Mouse (Mus musculus): Measurements from ENCODE around the gene Phactr3. TPM values are rescaled to one million over a fixed set of nuclear protein-coding genes. Genes with fewer than 3 reads are reported as not detected.
"Not testable (repeated sequence)": the region's sequence is repeated elsewhere in the genome, so short reads cannot be mapped to it uniquely, and the experiment has no call there.

The Phactr3 gene
- polyA plus RNA-seq, 1 experiment from 2014 or later = 0.39 TPM

DNA sequence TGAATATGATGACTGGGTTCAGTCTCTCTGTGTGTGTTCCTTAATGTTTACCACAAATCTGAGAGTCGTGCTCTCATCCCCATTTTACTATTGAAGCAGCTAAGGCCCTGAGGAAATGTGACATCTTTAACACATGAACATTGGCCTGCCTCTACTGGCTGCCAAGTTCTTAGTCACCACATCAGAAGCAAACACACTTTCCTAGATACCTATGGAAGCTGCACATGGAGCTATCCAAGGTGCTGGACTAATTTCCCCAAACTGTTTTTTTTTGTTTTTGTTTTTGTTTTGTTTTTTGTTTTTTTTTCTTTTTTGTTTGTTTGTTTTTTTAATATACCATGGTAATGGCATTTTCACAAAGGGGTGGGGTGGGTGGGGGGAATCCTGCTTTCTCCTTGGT, 211.2 kb downstream of the Phactr3 start:
- H3K27me3 ChIP-seq (ENCODE audit: insufficient read depth, low read length) = no peaks in the 10 kb centered on the region
- H3K27ac ChIP-seq = no peak overlapping the region
- DNase-seq (ENCODE audit: low spot score) = peak; percentile 55
- H3K9ac ChIP-seq (ENCODE audit: low read depth, low read length) = no peak overlapping the region
- 58% methylated on average over 1 of the region's 1 CpGs for WGBS
- no peak for TF ChIP-seq CTCF (IDR thresholded peaks at IDR 0.05; ENCODE audit: low read depth)
- no peaks in the 10 kb centered on the region for H3K36me3 ChIP-seq (ENCODE audit: insufficient read depth, low read length)
- H3K9me3 ChIP-seq (replicated peaks; ENCODE audit: low read length) = no peaks in the 10 kb centered on the region
- no peak overlapping the region for H3K4me2 ChIP-seq (ENCODE audit: low read length)
- no peaks in the 10 kb centered on the region for H3K4me1 ChIP-seq (replicated peaks; ENCODE audit: insufficient read depth, low read length)
- H3K4me3 ChIP-seq (replicated peaks; ENCODE audit: low read depth, low read length) = no peak overlapping the region
- ATAC-seq (replicated peaks; ENCODE audit: low FRiP score, low read depth) = no peak

DNA sequence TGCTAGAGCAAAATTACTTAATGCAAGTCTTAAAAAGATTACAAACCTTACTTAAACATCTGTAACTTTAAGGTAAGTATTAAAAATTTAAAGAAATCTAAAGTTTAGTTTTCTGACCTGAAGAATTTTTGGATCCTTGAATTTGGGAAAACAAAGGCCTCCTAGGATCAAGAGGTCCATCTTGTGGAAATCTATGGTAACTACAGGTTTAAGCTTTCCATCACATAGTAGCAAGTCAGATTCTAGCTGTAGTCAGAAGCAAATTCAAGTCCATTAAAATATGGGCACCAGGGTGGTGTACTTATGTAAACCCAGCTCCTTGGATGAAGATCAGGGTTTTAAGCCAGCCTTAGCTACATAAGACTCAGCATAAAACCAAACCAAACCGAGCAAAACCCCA, 219.1 kb downstream of the Phactr3 start:
- H3K27ac ChIP-seq = no peak overlapping the region
- no peaks in the 10 kb centered on the region for H3K27me3 ChIP-seq (ENCODE audit: insufficient read depth, low read length)
- no peak overlapping the region for H3K4me2 ChIP-seq (ENCODE audit: low read length)
- no peaks in the 10 kb centered on the region for H3K36me3 ChIP-seq (ENCODE audit: insufficient read depth, low read length)
- H3K4me1 ChIP-seq (replicated peaks; ENCODE audit: insufficient read depth, low read length) = no peaks in the 10 kb centered on the region
- ATAC-seq (replicated peaks; ENCODE audit: low FRiP score, low read depth) (no peak), DNase-seq (ENCODE audit: low spot score) (peak; percentile 14)
- no peak overlapping the region for H3K4me3 ChIP-seq (replicated peaks; ENCODE audit: low read depth, low read length)
- H3K9me3 ChIP-seq (replicated peaks; ENCODE audit: low read length) = no peaks in the 10 kb centered on the region
- H3K9ac ChIP-seq (ENCODE audit: low read depth, low read length) = no peak overlapping the region
- TF ChIP-seq CTCF (IDR thresholded peaks at IDR 0.05; ENCODE audit: low read depth) = peak; percentile 63
- WGBS = 33% methylated on average over 1 of the region's 1 CpGs

DNA sequence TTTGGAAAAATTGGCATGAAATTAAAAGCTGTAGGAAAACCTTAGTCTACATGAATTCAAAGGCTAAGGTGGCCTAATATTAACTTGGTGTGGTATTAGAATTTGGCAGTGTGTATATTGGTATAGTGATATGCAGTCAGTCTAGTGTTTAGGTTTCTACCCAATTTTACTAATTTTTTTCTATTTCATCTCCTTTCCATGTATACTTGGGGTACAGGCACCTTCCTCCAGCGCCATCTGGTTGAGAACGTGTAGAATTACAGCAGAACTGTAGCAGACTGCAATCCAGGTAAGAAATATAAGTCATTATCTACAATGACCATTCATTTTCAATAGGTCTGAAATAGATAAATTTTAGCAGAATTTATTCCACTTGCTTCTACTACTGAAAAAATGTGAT, 220.3 kb downstream of the Phactr3 start:
- Histone ChIP-seq H3K4me2 (ENCODE audit: low read length) (no peak overlapping the region), H3K9ac (ENCODE audit: low read depth, low read length) (no peak overlapping the region), H3K27ac (no peak overlapping the region), H3K27me3 (ENCODE audit: insufficient read depth, low read length) (no peaks in the 10 kb centered on the region), H3K36me3 (ENCODE audit: insufficient read depth, low read length) (no peaks in the 10 kb centered on the region), H3K4me3 (replicated peaks; ENCODE audit: low read depth, low read length) (no peak overlapping the region), H3K9me3 (replicated peaks; ENCODE audit: low read length) (no peaks in the 10 kb centered on the region), H3K4me1 (replicated peaks; ENCODE audit: insufficient read depth, low read length) (no peaks in the 10 kb centered on the region)
- 2% methylated on average over 2 of the region's 2 CpGs for whole genome bisulfite sequencing
- peak; percentile 60 for TF ChIP-seq CTCF (IDR thresholded peaks at IDR 0.05; ENCODE audit: low read depth)
- DNase-seq (ENCODE audit: low spot score) (peak; percentile 14), ATAC-seq (replicated peaks; ENCODE audit: low FRiP score, low read depth) (no peak)

DNA sequence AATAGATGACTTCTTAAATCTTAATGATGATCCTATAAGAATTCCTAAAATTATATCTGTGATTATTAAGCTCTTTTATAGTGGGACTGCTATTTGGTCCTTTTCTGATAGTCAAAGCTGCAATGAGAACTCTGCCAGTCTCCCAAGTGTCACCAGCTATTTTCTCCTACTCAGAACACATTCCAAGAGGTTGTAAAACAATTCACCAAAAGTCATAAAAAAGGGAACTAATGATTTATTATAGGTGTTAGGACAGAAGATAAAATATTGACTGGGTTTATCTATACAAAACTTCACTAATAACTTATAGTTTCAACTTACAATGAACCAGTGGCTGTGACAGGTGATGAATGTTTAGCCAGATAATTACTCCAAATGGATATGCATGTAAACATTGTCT, 223.3 kb downstream of the Phactr3 start:
- H3K27ac ChIP-seq; DNase-seq (ENCODE audit: low spot score); ATAC-seq (replicated peaks; ENCODE audit: low FRiP score, low read depth); H3K4me3 ChIP-seq (replicated peaks; ENCODE audit: low read depth, low read length); H3K9me3 ChIP-seq (replicated peaks; ENCODE audit: low read length); H3K9ac ChIP-seq (ENCODE audit: low read depth, low read length); H3K36me3 ChIP-seq (ENCODE audit: insufficient read depth, low read length); H3K27me3 ChIP-seq (ENCODE audit: insufficient read depth, low read length); H3K4me1 ChIP-seq (replicated peaks; ENCODE audit: insufficient read depth, low read length); H3K4me2 ChIP-seq (ENCODE audit: low read length): not testable (repeated sequence)

DNA sequence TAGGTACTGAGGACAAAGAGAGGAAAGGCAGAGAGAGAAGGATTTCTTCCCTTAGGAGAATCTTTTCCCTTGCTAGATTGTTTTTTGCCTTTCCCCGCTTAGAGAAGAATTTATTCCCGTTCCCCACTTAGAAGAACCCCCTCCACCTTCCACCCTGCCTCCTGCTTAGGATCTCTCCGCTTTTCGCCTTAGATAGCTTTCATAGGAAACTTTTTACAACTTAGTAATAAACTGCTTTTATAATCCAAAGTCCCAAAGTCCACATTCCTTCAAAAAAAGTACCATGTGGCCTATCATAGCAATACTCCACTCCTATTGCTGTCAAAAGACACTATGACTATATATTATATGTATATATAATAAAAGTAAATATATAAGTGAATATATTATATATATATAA, 223.8 kb downstream of the Phactr3 start:
- no peak overlapping the region for H3K9ac ChIP-seq (ENCODE audit: low read depth, low read length)
- no peaks in the 10 kb centered on the region for H3K4me1 ChIP-seq (replicated peaks; ENCODE audit: insufficient read depth, low read length)
- no peaks in the 10 kb centered on the region for H3K27me3 ChIP-seq (ENCODE audit: insufficient read depth, low read length)
- no peak overlapping the region for H3K4me3 ChIP-seq (replicated peaks; ENCODE audit: low read depth, low read length)
- WGBS = 58% methylated on average over 4 of the region's 4 CpGs
- H3K9me3 ChIP-seq (replicated peaks; ENCODE audit: low read length) = no peaks in the 10 kb centered on the region
- DNase-seq (ENCODE audit: low spot score) (no peak), ATAC-seq (replicated peaks; ENCODE audit: low FRiP score, low read depth) (no peak)
- no peak overlapping the region for H3K27ac ChIP-seq
- no peak for TF ChIP-seq CTCF (IDR thresholded peaks at IDR 0.05; ENCODE audit: low read depth)
- H3K36me3 ChIP-seq (ENCODE audit: insufficient read depth, low read length) = no peaks in the 10 kb centered on the region
- H3K4me2 ChIP-seq (ENCODE audit: low read length) = no peak overlapping the region

Other genes starting within 250 kb of the Phactr3 start
- 4.3 and 6.1 TPM in 2 replicates for gene Gm14327, start 221.9 kb upstream of the Phactr3 start, polyA plus RNA-seq (2015; fragmentation: Nextera tagmentation; extraction: Ambion mirVana)
- 1.2 TPM in 1 of 2 replicates, not detected in the other for gene Zfp972, start 193.4 kb upstream of the Phactr3 start, polyA plus RNA-seq (2015; fragmentation: Nextera tagmentation; extraction: Ambion mirVana)
- gene Gm14326, start 161.7 kb upstream of the Phactr3 start, polyA plus RNA-seq (2015; fragmentation: Nextera tagmentation; extraction: Ambion mirVana) = 22.7 and 25.4 TPM in 2 replicates
- 12.0 and 13.4 TPM in 2 replicates for gene Zfp971, start 95.7 kb upstream of the Phactr3 start, polyA plus RNA-seq (2015; fragmentation: Nextera tagmentation; extraction: Ambion mirVana)
- 16.7 and 16.9 TPM in 2 replicates for gene Zfp931, start 40.5 kb upstream of the Phactr3 start, polyA plus RNA-seq (2015; fragmentation: Nextera tagmentation; extraction: Ambion mirVana)